Mouse (Mus musculus) midbrain, embryonic 11.5 days (tissue): ENCODE results near the gene Nrm. TPM values are rescaled to one million over a fixed set of nuclear protein-coding genes. Genes with fewer than 3 reads are reported as not detected.

Source experiments
- ATAC-seq: fragments of 200-750 bp; cut with Nextera tagmentation; 2 replicates; pipeline ENCODE4 v1.8.0; 2017; ENCODE audit warnings: moderate TSS enrichment, moderate library complexity; ENCODE audit not compliant: low FRiP score
- DNase-seq: peaks from one replicate; pipeline ENCODE4 v3.0.0; 2015; ENCODE audit warnings: low spot score; ENCODE audit errors: missing footprints
- H3K27ac ChIP-seq: fragments of 300-500 bp; sonication (generic); 2 replicates; pipeline ENCODE4 v1.5.1; 2014; ENCODE audit warnings: low read depth, low read length
- H3K27me3 ChIP-seq: fragments of 300-500 bp; sonication (generic); 2 replicates; pipeline ENCODE4 v1.6.1; 2014; ENCODE audit warnings: mild to moderate bottlenecking, low read length, moderate library complexity, mixed read lengths; ENCODE audit not compliant: control insufficient read depth, insufficient read depth
- H3K36me3 ChIP-seq: fragments of 300-500 bp; sonication (generic); 2 replicates; pipeline ENCODE4 v1.6.1; 2014; ENCODE audit warnings: mild to moderate bottlenecking, low read length, moderate library complexity, mixed read lengths; ENCODE audit not compliant: control insufficient read depth, insufficient read depth
- H3K4me1 ChIP-seq: fragments of 300-500 bp; sonication (generic); 2 replicates; pipeline ENCODE4 v1.6.1; 2014; ENCODE audit warnings: low read length; ENCODE audit not compliant: control insufficient read depth, insufficient read depth
- H3K4me2 ChIP-seq: fragments of 300-500 bp; sonication (generic); 2 replicates; pipeline ENCODE4 v1.6.1; 2014; ENCODE audit warnings: mild to moderate bottlenecking, moderate library complexity
- H3K4me3 ChIP-seq: fragments of 300-500 bp; sonication (generic); 2 replicates; pipeline ENCODE4 v1.5.1; 2014; ENCODE audit warnings: low read depth, low read length
- H3K9ac ChIP-seq: fragments of 300-500 bp; sonication (generic); 2 replicates; pipeline ENCODE4 v1.6.1; 2014; ENCODE audit warnings: low read length
- H3K9me3 ChIP-seq: fragments of 300-500 bp; sonication (generic); 2 replicates; pipeline ENCODE4 v1.6.1; 2016; ENCODE audit warnings: low read length; ENCODE audit not compliant: control insufficient read depth
- WGBS: fragments of 180-500 bp; shearing (Covaris S2); extraction: QIAGEN DNeasy Blood & Tissue Kit; methylation state at CpG from one replicate; pipeline ENCODE4 v1.1.7; 2014; 5-methylcytosine and 5-hydroxymethylcytosine counted together
- polyA plus RNA-seq: library from polyadenylated mRNA; unstranded; fragments of >200 nt; fragmentation: Nextera tagmentation; extraction: Ambion mirVana; gene quantifications from 2 replicates; pipeline ENCODE4 v1.2.1, GENCODE M21; 2014

Gene Nrm
- polyA plus RNA-seq, 1 experiment from 2014 or later, result 61.0 TPM

GRCm38 (mm10) chr17:35868961-35869345 lies 7.8 kb downstream of the Nrm start:
- Histone ChIP-seq H3K4me1 (peaks cover 42% of the 10 kb centered on the region), H3K36me3 (peaks cover 11% of the 10 kb centered on the region), H3K4me3 (peak overlapping the region; percentile 61), H3K4me2 (peak overlapping the region; percentile 77), H3K27ac (no peak overlapping the region), H3K9me3 (peaks cover 5% of the 10 kb centered on the region), H3K9ac (peak overlapping the region; percentile 92), H3K27me3 (no peaks in the 10 kb centered on the region)
- 6% methylated on average over 7 of the region's 7 CpGs for WGBS
- no peak for ATAC-seq
- DNase-seq, result peak; percentile 82

DNA sequence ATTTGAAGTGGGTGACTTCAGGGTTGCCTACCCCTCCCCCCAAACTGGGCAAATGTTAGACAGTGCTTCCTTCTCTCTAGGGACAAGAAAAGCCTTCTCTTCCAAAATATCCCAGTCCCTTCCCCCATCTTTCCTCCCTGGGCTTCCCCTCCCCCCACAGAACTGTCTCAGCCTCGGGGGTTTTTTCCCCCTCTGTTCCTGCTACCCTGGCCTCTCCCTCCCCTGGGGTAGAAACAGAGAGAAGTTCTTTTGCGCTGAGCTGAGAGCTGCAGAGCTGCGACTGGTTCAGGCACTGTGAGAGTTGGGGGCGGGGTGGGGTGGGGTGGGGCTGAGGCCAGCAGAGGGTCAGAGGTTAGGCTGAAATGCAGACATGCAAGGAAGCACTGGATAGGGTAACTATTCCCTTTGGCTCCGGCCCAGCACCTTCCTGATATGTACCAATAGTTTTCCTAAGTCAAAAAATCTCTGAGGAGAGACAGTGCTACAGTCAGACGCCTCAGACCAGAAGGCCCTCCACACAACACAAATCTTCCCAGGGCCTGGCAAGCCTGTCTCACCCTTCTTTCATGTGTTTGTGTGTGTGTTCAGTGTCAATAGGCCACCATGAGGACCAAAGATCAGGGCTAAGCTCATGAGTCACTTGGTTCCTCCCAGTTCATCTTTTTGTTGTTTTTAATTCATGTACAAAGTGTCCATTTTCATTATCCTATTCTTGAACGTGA lies 8.4 kb downstream of the Nrm start:
- Histone ChIP-seq H3K4me1 (peaks cover 42% of the 10 kb centered on the region), H3K27ac (peak overlapping the region; percentile 2; the same call in 1 of the 2 replicates), H3K36me3 (peaks cover 14% of the 10 kb centered on the region), H3K9me3 (peaks cover 5% of the 10 kb centered on the region), H3K27me3 (no peaks in the 10 kb centered on the region), H3K4me3 (peak overlapping the region; percentile 61), H3K4me2 (peak overlapping the region; percentile 77), H3K9ac (peak overlapping the region; percentile 92)
- 3% methylated on average over 7 of the region's 7 CpGs for WGBS
- ATAC-seq (no peak), DNase-seq (peak; percentile 89)

DNA sequence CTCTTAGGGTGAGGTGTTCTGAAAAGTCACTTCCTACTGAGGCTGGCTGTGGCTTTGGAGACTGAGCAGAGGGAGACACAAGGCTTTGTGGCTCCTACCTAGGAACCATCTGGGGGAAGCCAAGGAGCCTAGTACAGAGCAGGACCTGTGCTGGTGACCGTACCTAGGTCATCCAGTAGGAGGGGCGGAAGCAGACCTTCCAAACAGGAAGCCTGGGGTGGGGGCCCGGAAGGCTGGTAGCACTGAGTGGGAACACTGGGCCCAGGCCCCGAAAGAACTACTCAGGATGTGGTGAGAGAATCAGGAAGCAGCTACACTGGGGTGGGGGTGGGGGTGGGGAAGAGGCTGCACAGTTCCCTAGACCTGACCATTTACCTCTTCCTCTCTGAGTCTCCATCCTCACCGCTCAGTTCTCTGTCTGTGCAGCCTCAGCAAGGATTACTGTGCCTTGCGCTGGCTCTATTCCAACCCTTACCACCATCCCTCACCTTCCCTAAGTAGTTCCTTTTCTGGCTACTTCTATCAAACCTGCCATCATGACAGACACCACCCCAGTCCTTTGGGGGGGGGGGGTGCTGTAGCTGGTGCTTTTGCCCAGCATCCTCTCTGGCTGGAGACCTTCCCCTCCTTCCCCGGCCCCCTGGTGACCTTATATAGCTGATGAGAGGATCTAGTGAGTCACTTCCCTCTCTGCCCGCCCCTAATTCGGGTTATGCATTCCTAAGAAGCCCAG lies 9.2 kb downstream of the Nrm start:
- WGBS, result 81% methylated on average over 9 of the region's 9 CpGs
- ATAC-seq (no peak), DNase-seq (peak; percentile 83)
- peaks cover 18% of the 10 kb centered on the region for H3K36me3 ChIP-seq
- H3K27me3 ChIP-seq, result no peaks in the 10 kb centered on the region
- peaks cover 37% of the 10 kb centered on the region for H3K4me1 ChIP-seq
- H3K9me3 ChIP-seq, result peaks cover 5% of the 10 kb centered on the region
- H3K9ac ChIP-seq, result peak overlapping the region; percentile 92
- H3K27ac ChIP-seq, result 0 out of 2 replicates have a peak overlapping the region, but pooled peaks have one; percentile 2
- H3K4me2 ChIP-seq, result peak overlapping the region; percentile 77
- H3K4me3 ChIP-seq, result peak overlapping the region; percentile 61

DNA sequence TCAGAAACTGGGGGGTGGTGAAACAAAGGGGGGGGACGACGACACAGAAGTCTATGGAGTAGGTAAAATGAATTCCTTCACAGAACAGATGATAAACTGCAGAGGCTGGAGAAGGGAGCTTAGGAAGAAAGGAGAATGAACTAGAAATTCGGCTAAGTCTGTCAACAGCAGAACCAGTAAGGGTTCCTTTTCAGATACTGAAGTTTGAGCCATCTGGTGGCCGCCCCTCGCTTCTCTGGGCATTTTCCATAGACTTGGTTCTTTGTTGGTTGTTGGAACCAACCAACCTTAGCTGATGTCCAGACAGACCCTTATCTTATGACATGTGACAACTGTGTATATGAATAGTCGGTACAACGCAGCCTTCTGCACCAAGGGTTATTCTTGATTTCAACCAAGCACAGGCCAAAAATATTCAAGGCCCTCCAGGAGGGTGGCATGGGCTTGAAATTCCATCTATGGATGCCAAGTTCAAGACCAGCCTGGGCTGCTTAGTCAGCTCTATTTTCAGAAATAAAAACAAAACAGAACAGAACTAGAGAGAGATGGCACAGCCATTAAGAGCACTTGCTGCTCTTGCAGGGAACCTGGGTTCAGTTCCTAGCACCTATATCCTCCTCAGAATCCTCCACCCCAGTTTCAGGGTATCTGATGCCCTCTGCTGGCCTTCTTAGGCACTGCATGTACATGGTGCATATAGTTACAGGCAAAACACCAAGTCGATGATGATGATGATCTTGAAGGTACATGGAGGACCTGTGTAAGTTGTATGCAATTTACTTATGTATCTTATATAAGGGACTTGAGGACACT lies 10.0 kb downstream of the Nrm start:
- Histone ChIP-seq H3K4me1 (peaks cover 37% of the 10 kb centered on the region), H3K27me3 (no peaks in the 10 kb centered on the region), H3K4me2 (peak overlapping the region; percentile 77), H3K4me3 (peak overlapping the region; percentile 61; the same call in 1 of the 2 replicates), H3K9ac (no peak overlapping the region; the same call in 1 of the 2 replicates), H3K27ac (no peak overlapping the region), H3K36me3 (peaks cover 20% of the 10 kb centered on the region), H3K9me3 (peaks cover 5% of the 10 kb centered on the region)
- WGBS, result 90% methylated on average over 8 of the region's 8 CpGs
- ATAC-seq (no peak), DNase-seq (peak; percentile 85)

DNA sequence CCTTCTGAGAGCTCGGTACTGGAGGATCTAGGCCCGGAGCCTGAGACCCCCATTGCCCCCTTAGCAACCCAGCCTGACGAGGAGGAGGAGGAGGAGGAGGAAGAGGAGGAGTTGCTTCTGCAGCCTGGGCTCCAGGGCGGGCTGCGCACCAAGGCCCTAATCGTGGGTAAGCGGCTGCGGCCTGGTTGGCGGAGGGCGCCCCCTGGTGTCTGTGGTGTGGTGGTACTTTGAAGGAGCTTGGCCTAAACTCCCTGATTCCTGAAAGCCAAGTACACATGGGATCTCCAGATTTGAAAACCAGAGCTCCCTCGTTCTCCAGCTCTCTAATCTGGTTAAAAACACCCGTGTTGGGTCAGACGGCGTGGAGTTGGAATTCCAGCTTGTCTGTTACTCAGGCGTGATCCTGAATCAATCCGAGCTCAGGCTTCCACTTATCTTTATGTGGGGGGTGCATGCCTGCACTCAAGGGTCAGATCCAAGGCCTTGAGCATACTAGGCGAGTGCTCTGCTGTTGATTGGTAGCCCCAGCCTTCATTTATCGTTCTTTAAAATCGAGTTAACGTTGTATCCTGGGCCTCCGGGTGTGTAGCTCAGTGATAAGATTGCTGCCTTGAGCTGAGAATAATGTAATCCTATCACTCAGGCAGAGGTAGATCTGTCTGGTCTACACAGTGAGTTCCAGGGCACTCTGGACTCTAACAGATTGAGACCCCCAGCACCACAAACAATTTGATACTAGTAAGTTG lies 12.8 kb downstream of the Nrm start:
- Histone ChIP-seq H3K4me3 (0 out of 2 replicates have a peak overlapping the region, but pooled peaks have one; percentile 1), H3K9me3 (peaks cover 5% of the 10 kb centered on the region), H3K4me1 (peaks cover 17% of the 10 kb centered on the region), H3K36me3 (peaks cover 20% of the 10 kb centered on the region), H3K4me2 (no peak overlapping the region), H3K27me3 (no peaks in the 10 kb centered on the region), H3K27ac (no peak overlapping the region), H3K9ac (no peak overlapping the region)
- DNase-seq, result peak; percentile 99
- 28% methylated on average over 21 of the region's 21 CpGs for WGBS
- peak; percentile 49 for ATAC-seq

DNA sequence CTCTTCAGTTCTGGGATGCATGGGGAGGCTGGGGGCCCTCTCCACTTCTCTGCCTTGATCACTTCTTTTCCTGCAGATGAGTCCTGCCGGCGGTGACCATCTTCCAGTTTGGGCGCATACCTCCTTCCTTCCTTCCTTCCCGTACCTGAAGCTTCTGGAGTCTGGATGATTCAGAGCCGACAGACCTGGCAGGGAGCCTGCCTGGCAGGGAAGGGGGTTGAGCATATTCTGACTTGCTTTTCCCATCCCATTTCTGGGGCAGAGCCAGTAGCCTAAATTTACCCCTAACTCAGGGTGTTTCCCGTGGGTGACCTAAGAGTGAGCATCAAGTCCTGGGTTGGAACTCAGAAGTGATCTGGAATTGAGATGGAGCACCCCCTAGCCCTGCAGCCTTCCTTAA lies 13.6 kb downstream of the Nrm start:
- Histone ChIP-seq H3K4me1 (peaks cover 11% of the 10 kb centered on the region), H3K9ac (no peak overlapping the region), H3K27ac (no peak overlapping the region), H3K9me3 (peaks cover 5% of the 10 kb centered on the region), H3K36me3 (peaks cover 20% of the 10 kb centered on the region), H3K27me3 (no peaks in the 10 kb centered on the region), H3K4me2 (no peak overlapping the region), H3K4me3 (no peak overlapping the region)
- ATAC-seq (no peak), DNase-seq (no peak)
- WGBS, result 95% methylated on average over 6 of the region's 6 CpGs

- DNase-seq (peak; percentile 100), ATAC-seq (peak; percentile 93)
- H3K9ac ChIP-seq, result peak within 1 kb of the TSS; percentile 85
- 0 out of 2 replicates have a peak within 1 kb of the TSS, but pooled peaks have one; percentile 44 for H3K27ac ChIP-seq
- H3K4me1 ChIP-seq, result peaks cover 8% of the 10 kb centered on the region
- peaks cover 10% of the 10 kb centered on the region for H3K36me3 ChIP-seq
- no peaks in the 10 kb centered on the region for H3K27me3 ChIP-seq
- 6% methylated on average over 66 of the region's 66 CpGs for WGBS
- H3K4me2 ChIP-seq, result peak within 1 kb of the TSS; percentile 79
- peak within 1 kb of the TSS; percentile 95 for H3K4me3 ChIP-seq
- no peaks in the 10 kb centered on the region for H3K9me3 ChIP-seq
Observed at GRCm38 (mm10) chr17:35879245-35880057, 18.3 kb downstream of the Nrm start, which contains the start of gene Dhx16. Gene Dhx16 (plus strand): TSS chr17:35879819.

- Histone ChIP-seq H3K4me3 (no peak overlapping the region), H3K27me3 (no peaks in the 10 kb centered on the region), H3K9ac (no peak overlapping the region), H3K36me3 (peaks cover 21% of the 10 kb centered on the region), H3K4me1 (peaks cover 8% of the 10 kb centered on the region), H3K27ac (no peak overlapping the region), H3K9me3 (no peaks in the 10 kb centered on the region), H3K4me2 (no peak overlapping the region)
- ATAC-seq (no peak), DNase-seq (no peak)
- whole genome bisulfite sequencing, result 92% methylated on average over 17 of the region's 17 CpGs
Observed at GRCm38 (mm10) chr17:35882924-35883323, 21.8 kb downstream of the Nrm start.
